Mouse (Mus musculus) NIH3T3 (cell line): ENCODE results near the gene Cul4a.

Source experiments
- DNase-seq: peaks from one replicate; pipeline ENCODE4 v3.0.0-alpha.2; 2012; ENCODE audit warnings: low read depth

Cul4a gene

DNA sequence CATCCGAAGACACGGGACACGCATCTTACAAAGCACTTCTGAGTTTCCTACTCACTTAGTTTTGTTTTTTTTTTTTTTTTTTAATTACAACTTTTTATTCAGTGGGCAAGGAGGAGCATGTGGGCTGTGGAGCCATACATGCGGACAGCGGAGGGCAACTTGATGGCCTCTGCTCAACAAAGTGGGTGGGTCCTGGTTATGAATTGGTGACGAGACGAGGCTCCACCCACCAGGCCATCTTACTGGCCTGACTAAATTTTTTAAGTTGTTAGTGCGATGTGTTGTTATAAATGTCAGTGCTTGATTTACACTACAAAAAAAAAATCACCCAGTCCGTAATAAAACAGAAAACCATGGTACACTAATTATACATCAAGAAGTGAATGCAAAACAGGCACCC, 75.0 kb downstream of the Cul4a start:
- no peak for DNase-seq

DNA sequence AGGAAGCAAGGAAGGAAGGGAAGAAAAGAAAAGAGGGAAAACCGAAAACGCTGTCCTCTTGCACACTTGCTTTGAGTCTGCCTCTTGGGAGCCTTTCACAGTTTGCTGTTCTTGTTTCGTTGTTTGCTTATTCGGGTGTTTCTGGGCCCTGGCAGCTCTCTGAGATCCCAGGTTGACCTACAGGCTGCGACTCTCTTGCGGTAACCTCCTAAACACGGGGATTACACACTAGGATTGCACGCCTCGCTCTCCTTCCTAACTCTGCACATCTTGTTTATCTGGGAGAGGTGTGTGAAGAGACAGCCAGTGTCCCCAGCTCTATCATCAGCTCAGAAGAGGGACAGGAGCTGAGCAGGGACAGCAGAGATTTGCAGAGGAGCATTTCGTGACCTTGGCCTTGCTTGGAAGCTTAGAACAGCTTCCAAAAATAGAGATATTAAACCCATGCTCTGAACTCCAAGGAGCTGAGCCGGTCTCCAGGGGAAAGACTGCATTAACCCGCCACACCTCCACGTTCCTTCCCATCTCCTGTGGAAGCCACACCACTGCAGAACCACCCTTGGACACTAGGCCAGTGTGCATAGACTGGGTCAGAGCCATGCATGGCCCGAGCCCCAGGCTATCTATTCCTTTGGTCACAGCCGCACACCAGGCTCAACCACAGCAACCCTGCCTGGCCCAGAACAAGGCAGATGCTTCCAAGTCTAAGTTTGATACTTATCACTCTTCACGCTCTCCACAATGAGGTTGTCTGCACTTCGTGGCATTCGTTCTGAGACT, 75.7 kb downstream of the Cul4a start:
- no peak for DNase-seq

DNA sequence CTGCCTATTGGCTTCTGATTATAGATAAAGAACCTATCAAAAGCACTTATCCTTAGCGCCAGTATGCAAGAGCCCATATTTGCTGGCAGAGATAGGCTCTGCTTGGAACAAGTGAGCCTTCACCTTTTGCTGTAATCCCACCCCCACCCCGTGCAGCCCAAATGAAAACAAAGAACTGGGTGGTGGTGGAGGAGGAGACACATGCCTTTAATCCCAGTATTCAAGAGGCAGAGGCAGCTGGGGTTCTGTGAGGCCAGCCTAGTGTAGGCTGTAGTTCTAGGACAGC, 76.2 kb downstream of the Cul4a start:
- no peak for DNase-seq

DNA sequence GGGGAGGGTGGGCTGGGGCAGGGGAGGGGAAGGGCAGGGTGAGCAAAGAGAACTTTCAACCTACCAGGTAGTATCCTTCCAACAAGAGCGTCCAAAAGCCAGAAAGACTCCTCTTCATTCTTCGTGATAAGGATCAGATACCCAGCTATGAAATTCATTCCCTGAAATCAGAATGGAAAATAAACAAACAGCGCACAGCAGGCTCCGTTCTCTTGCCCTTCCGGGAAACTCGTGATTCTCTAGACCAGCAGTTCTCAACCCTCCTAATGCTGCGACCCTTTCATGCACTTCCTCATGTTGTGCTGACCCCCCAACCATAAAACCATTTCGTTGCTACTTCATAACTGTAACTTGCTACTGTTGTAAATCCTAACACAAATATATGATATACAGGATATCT, 81.4 kb downstream of the Cul4a start:
- no peak for DNase-seq

DNA sequence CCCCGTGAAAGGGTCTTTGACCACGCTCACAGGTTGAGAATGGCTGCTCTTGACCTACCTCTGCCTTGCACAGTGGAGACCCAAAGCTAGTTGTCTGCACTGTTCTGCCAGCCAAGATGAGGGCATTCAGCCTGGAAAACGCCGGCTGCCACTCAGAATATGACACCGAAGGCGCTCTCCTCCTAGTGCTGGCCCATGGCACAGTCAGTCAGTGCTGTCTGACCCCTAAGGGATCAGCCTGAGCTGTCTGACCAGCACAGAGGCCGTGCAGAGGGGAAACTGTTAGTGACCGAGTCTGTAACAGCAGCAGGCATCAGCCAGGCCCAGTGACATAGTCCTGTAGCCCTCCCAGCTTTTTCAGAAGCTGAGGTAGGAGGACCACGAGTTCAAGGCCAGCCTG, 81.8 kb downstream of the Cul4a start:
- DNase-seq: no peak

DNA sequence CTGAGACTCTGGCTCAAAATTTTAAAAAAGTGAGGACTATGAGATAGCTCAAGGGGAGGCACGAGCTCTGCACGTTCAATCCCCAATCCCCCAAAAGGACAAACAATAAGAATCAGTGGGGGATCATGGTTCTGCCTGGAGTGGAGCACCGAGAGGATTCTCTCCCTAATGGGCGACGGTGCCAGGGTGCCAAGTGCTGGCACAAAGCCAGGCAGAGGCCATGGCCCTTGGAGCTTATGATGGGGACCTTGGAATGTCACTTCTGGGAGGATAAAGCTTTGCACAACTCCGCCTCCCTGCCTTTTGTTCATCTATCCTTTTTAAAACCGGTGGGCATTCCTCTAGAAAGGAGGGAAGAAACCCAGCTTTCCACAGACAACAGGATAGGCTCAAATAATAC, 82.2 kb downstream of the Cul4a start:
- no peak for DNase-seq

DNA sequence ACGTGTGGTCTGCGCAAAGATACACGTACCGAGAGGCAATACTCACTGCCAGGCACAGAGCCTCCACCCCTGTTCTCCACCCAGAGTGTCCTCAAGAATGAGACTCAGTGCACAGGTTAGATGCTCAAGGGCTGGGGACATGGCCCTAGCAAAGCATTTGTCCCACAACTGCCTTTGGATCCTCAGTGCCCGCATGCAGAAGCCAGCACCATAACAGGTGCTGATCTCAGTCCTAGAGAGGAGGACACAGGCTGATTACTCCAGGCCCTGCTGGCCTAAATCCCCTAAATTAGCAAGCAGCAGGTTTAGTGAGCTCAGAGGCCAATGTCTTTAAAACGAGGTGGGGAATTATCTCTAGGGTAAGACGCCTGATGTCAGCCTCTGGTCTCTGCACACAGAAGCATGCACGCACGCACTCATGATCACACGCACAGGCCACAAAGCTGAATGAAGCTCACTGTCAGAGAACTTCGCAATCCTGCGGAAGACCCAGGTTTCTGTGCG, 82.7 kb downstream of the Cul4a start:
- DNase-seq: no peak

DNA sequence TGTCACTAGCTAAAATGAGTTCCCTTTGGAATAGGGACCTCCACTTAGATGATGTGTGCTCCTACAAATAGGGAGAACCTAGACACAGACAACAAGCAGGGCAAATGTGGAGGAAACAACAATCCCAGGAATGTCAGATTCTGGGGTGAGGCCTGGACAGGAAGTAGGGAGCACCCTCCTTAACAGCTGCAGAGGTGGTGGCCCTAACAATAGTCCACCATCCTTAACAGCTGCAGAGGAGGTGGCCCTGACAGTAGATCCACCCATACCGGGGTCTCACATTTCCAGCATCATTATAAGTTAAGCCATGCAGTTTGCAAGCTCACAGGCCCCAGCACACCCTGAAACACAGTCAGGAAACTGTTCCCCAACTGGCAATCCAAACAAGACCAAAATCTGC, 83.4 kb downstream of the Cul4a start:
- no peak for DNase-seq

DNA sequence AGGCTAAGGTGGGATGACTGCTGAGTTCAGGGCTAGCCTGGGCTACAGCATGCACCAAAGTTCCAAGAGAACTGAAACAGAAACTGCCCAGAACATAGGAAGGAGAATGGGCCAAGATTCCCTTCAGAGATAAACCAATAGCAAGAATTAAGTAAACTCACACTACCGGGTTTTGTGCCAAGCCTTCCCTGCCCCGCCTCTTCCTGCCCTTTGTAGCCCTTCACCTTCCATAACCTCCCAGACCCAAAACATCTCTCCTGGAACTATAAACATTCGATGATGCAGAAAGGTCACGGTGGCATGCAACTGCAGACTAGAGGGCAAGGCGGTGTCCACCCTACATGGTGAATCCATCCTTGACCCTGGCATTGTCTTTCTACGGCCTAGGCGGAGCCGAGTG, 84.8 kb downstream of the Cul4a start:
- no peak for DNase-seq

DNA sequence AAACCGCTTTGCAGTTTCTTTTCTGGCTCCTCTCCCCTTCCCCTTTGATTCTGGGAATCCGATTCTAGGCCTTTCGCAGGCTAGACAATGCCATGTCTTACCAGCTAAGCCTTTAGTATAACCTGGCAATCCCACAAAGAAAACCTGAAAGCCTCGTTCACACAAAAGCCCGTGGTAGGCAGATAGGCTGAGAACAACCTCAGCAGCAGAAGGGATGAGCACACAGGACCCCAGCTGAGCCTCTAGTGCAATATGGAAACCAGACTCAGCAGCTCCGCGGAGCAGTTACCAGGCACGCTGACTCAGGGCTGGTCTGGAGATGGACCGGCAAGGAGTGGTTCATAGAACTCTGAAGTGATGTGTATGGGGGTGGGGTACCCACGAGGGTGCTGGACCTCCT, 89.4 kb downstream of the Cul4a start:
- peak; percentile 36 for DNase-seq

DNA sequence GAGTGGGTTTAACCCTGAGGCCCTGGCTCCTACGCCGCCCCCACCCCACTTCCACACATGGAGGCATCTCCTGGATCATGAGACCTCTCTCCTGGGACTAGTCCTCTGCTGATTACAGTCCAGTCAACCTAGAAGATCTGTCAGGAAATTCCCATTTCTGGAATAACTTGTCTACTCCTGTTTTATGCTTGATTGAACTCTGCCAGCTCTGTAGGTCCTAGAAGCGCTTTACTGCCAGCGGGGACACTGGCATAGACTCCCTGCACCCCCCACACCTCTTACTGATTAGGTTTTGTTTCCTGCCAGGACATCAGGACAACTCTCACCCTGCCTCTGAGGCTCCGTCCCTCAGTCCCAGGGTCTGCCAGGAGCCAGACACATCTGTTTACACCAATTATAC, 92.1 kb downstream of the Cul4a start:
- no peak for DNase-seq
